Mouse (Mus musculus) kidney, postnatal 0 days (tissue): ENCODE measurements around the gene Ptpn13. TPM values are rescaled to one million over a fixed set of nuclear protein-coding genes. Genes with fewer than 3 reads are reported as not detected.

Source experiments
- ATAC-seq: fragments of 200-750 bp; cut with Nextera tagmentation; replicated peaks from 2 replicates; pipeline ENCODE4 v1.8.0; 2017; ENCODE audit warnings: low read depth, moderate number of reproducible peaks, moderate TSS enrichment, moderate library complexity; ENCODE audit not compliant: low FRiP score
- DNase-seq: peaks from one replicate; pipeline ENCODE4 v3.0.0-alpha.2; 2016; ENCODE audit warnings: low spot score
- H3K27ac ChIP-seq: fragments of 300-500 bp; sonication (generic); 2 replicates; pipeline ENCODE4 v1.5.1; 2014; ENCODE audit warnings: mild to moderate bottlenecking
- H3K27me3 ChIP-seq: fragments of 300-500 bp; sonication (generic); 2 replicates; pipeline ENCODE4 v1.6.1; 2014; ENCODE audit warnings: low read length, mixed read lengths; ENCODE audit not compliant: insufficient read depth
- H3K36me3 ChIP-seq: fragments of 300-500 bp; sonication (generic); 2 replicates; pipeline ENCODE4 v1.6.1; 2014; ENCODE audit warnings: low read length, mixed read lengths; ENCODE audit not compliant: insufficient read depth
- H3K4me1 ChIP-seq: fragments of 300-500 bp; sonication (generic); replicated peaks from 2 replicates; pipeline ENCODE4 v1.6.1; 2014; ENCODE audit warnings: antibody characterized with exemption, low read length, mixed read lengths; ENCODE audit not compliant: insufficient read depth
- H3K4me2 ChIP-seq: fragments of 300-500 bp; sonication (generic); 2 replicates; pipeline ENCODE4 v1.6.1; 2014; ENCODE audit warnings: mild to moderate bottlenecking, low read length, moderate library complexity, mixed read lengths
- H3K4me3 ChIP-seq: fragments of 300-500 bp; sonication (generic); replicated peaks from 2 replicates; pipeline ENCODE4 v1.5.1; 2014; ENCODE audit warnings: low read depth, low read length
- H3K9ac ChIP-seq: fragments of 300-500 bp; sonication (generic); 2 replicates; pipeline ENCODE4 v1.6.1; 2014; ENCODE audit warnings: low read depth, low read length
- H3K9me3 ChIP-seq: fragments of 300-500 bp; sonication (generic); replicated peaks from 2 replicates; pipeline ENCODE4 v1.6.1; 2016; ENCODE audit warnings: low read length, inconsistent platforms, mixed read lengths
- CTCF ChIP-seq: IDR thresholded peaks from 2 replicates; pipeline ENCODE4 v1.5.1; 2016; ENCODE audit warnings: antibody characterized with exemption, low read depth, mild to moderate bottlenecking, moderate library complexity
- WGBS: fragments of 180-500 bp; shearing (Covaris S2); extraction: QIAGEN DNeasy Blood & Tissue Kit; methylation state at CpG from one replicate; pipeline ENCODE4 v1.1.7; 2014; 5-methylcytosine and 5-hydroxymethylcytosine counted together
- polyA plus RNA-seq: library from polyadenylated mRNA; unstranded; fragments of >200 nt; fragmentation: Nextera tagmentation; extraction: Ambion mirVana; gene quantifications from 2 replicates; pipeline ENCODE4 v1.2.1, GENCODE M21; 2015

Gene Ptpn13
- polyA plus RNA-seq, 1 experiment from 2014 or later: 20.4 TPM

GRCm38 (mm10) chr5:103474259-103474658 is 49.3 kb downstream of the Ptpn13 start:
- Histone ChIP-seq H3K27me3 (no peaks in the 10 kb centered on the region), H3K4me3 (no peak overlapping the region), H3K4me1 (no peaks in the 10 kb centered on the region), H3K27ac (no peak overlapping the region), H3K36me3 (no peaks in the 10 kb centered on the region), H3K9ac (no peak overlapping the region), H3K9me3 (no peaks in the 10 kb centered on the region), H3K4me2 (no peak overlapping the region)
- TF ChIP-seq CTCF: no peak
- no peak for ATAC-seq
- no peak for DNase-seq
- 82% methylated on average over 4 of the region's 4 CpGs for WGBS

GRCm38 (mm10) chr5:103475503-103475902 is 50.5 kb downstream of the Ptpn13 start:
- 86% methylated on average over 5 of the region's 5 CpGs for WGBS
- no peak for TF ChIP-seq CTCF
- no peak overlapping the region for H3K27ac ChIP-seq
- no peaks in the 10 kb centered on the region for H3K9me3 ChIP-seq
- no peak overlapping the region for H3K9ac ChIP-seq
- no peaks in the 10 kb centered on the region for H3K27me3 ChIP-seq
- no peaks in the 10 kb centered on the region for H3K36me3 ChIP-seq
- no peak overlapping the region for H3K4me3 ChIP-seq
- ATAC-seq: no peak
- H3K4me2 ChIP-seq: no peak overlapping the region
- DNase-seq: no peak
- H3K4me1 ChIP-seq: no peaks in the 10 kb centered on the region

GRCm38 (mm10) chr5:103479503-103479902 is 54.5 kb downstream of the Ptpn13 start:
- ATAC-seq (no peak), DNase-seq (no peak)
- Histone ChIP-seq H3K4me3 (no peak overlapping the region), H3K4me2 (no peak overlapping the region), H3K27me3 (no peaks in the 10 kb centered on the region), H3K9me3 (no peaks in the 10 kb centered on the region), H3K9ac (no peak overlapping the region), H3K27ac (no peak overlapping the region), H3K36me3 (0 out of 2 replicates have a peak, but pooled peaks cover 4% of the 10 kb centered on the region), H3K4me1 (no peaks in the 10 kb centered on the region)
- no peak for TF ChIP-seq CTCF
- WGBS: 88% methylated on average over 5 of the region's 5 CpGs

GRCm38 (mm10) chr5:103481222-103481621 is 56.2 kb downstream of the Ptpn13 start:
- 0 out of 2 replicates have a peak, but pooled peaks cover 4% of the 10 kb centered on the region for H3K36me3 ChIP-seq

GRCm38 (mm10) chr5:103487001-103487400 is 62.0 kb downstream of the Ptpn13 start:
- ATAC-seq: no peak
- WGBS: 86% methylated on average over 7 of the region's 7 CpGs
- no peak for TF ChIP-seq CTCF

More at GRCm38 (mm10) chr5:103481222-103481621, 56.2 kb downstream of the Ptpn13 start:
- Histone ChIP-seq H3K9me3 (no peaks in the 10 kb centered on the region), H3K9ac (no peak overlapping the region), H3K4me1 (no peaks in the 10 kb centered on the region), H3K4me3 (no peak overlapping the region), H3K27me3 (no peaks in the 10 kb centered on the region), H3K4me2 (no peak overlapping the region), H3K27ac (no peak overlapping the region)
- WGBS: 89% methylated on average over 2 of the region's 2 CpGs
- TF ChIP-seq CTCF: no peak
- ATAC-seq (no peak), DNase-seq (no peak)

GRCm38 (mm10) chr5:103490964-103491363 is 66.0 kb downstream of the Ptpn13 start:
- no peak overlapping the region for H3K4me2 ChIP-seq
- H3K9me3 ChIP-seq: no peaks in the 10 kb centered on the region
- H3K9ac ChIP-seq: no peak overlapping the region
- no peak overlapping the region for H3K4me3 ChIP-seq
- TF ChIP-seq CTCF: no peak
- DNase-seq: no peak
- 95% methylated on average over 8 of the region's 8 CpGs for WGBS
- no peak for ATAC-seq
- no peak overlapping the region for H3K27ac ChIP-seq
- no peaks in the 10 kb centered on the region for H3K27me3 ChIP-seq
- H3K36me3 ChIP-seq: peaks cover 25% of the 10 kb centered on the region
- H3K4me1 ChIP-seq: no peaks in the 10 kb centered on the region

More at GRCm38 (mm10) chr5:103487001-103487400, 62.0 kb downstream of the Ptpn13 start:
- Histone ChIP-seq H3K4me2 (no peak overlapping the region), H3K4me3 (no peak overlapping the region), H3K4me1 (no peaks in the 10 kb centered on the region), H3K27me3 (no peaks in the 10 kb centered on the region), H3K27ac (no peak overlapping the region), H3K9me3 (no peaks in the 10 kb centered on the region), H3K36me3 (peaks cover 23% of the 10 kb centered on the region; the same call in 1 of the 2 replicates), H3K9ac (no peak overlapping the region)
- no peak for DNase-seq

GRCm38 (mm10) chr5:103491788-103492187 is 66.8 kb downstream of the Ptpn13 start:
- ATAC-seq: no peak
- 93% methylated on average over 5 of the region's 5 CpGs for WGBS
- no peak for DNase-seq

More at GRCm38 (mm10) chr5:103491788-103492187, 66.8 kb downstream of the Ptpn13 start:
- H3K36me3 ChIP-seq: peaks cover 25% of the 10 kb centered on the region
- H3K9ac ChIP-seq: no peak overlapping the region
- no peaks in the 10 kb centered on the region for H3K9me3 ChIP-seq
- no peaks in the 10 kb centered on the region for H3K27me3 ChIP-seq
- no peaks in the 10 kb centered on the region for H3K4me1 ChIP-seq
- H3K4me2 ChIP-seq: no peak overlapping the region
- no peak overlapping the region for H3K27ac ChIP-seq
- H3K4me3 ChIP-seq: no peak overlapping the region
- no peak for TF ChIP-seq CTCF
